Mouse (Mus musculus) heart, adult 2 months (tissue): ENCODE results near the gene Mtus2.

Experiments
- EP300 ChIP-seq: fragments of 200-500 bp; IDR thresholded peaks from 2 replicates; pipeline ENCODE4 v1.6.1; 2011; ENCODE audit warnings: low read depth, low read length, control low read depth; ENCODE audit not compliant: insufficient read depth
- POLR2A ChIP-seq: fragments of 200-500 bp; IDR thresholded peaks from 2 replicates; pipeline ENCODE4 v1.6.1; 2011; ENCODE audit warnings: mild to moderate bottlenecking, low read depth, low read length, control low read depth; ENCODE audit not compliant: insufficient read depth

- TF ChIP-seq POLR2A (no peak), EP300 (no peak)
Measured at GRCm38 (mm10) chr5:148099356-148099755, 142.2 kb downstream of the Mtus2 start.
